Mouse (Mus musculus) stomach, postnatal 0 days (tissue): ENCODE measurements at regions not wholly inside any gene's neighbourhood (a gene's known extent, or its start where the extent isn't known, plus 50 kb on each side); places are given as distances from the start of the nearest gene placed in this dataset.

Experiments used
- ATAC-seq: fragments of 200-750 bp; cut with Nextera tagmentation; 2 replicates; pipeline ENCODE4 v1.8.0; 2017; ENCODE audit not compliant: low FRiP score, low TSS enrichment
- DNase-seq: peaks from one replicate; pipeline ENCODE4 v3.0.0-alpha.2; 2016; ENCODE audit warnings: low spot score
- H3K27ac ChIP-seq: fragments of 300-500 bp; sonication (generic); replicated peaks from 2 replicates; pipeline ENCODE4 v1.5.1; 2014; ENCODE audit warnings: mild to moderate bottlenecking, control low read depth
- H3K27me3 ChIP-seq: fragments of 300-500 bp; sonication (generic); 2 replicates; pipeline ENCODE4 v1.6.1; 2014; ENCODE audit warnings: low read length; ENCODE audit not compliant: control insufficient read depth, insufficient read depth
- H3K36me3 ChIP-seq: fragments of 300-500 bp; sonication (generic); 2 replicates; pipeline ENCODE4 v1.6.1; 2014; ENCODE audit warnings: low read length, mixed read lengths; ENCODE audit not compliant: control insufficient read depth, insufficient read depth
- H3K4me1 ChIP-seq: fragments of 300-500 bp; sonication (generic); replicated peaks from 2 replicates; pipeline ENCODE4 v1.6.1; 2014; ENCODE audit warnings: antibody characterized with exemption; ENCODE audit not compliant: control insufficient read depth, insufficient read depth
- H3K4me2 ChIP-seq: fragments of 300-500 bp; sonication (generic); replicated peaks from 2 replicates; pipeline ENCODE4 v1.6.1; 2014; ENCODE audit warnings: low read depth, mild to moderate bottlenecking, control low read depth, moderate library complexity
- H3K4me3 ChIP-seq: fragments of 300-500 bp; sonication (generic); 2 replicates; pipeline ENCODE4 v1.5.1; 2014; ENCODE audit warnings: low read depth, low read length, control low read depth
- H3K9ac ChIP-seq: fragments of 300-500 bp; sonication (generic); 2 replicates; pipeline ENCODE4 v1.6.1; 2014; ENCODE audit warnings: mild to moderate bottlenecking, low read length, control low read depth, mixed read lengths
- H3K9me3 ChIP-seq: fragments of 300-500 bp; sonication (generic); 2 replicates; pipeline ENCODE4 v1.6.1; 2016; ENCODE audit warnings: low read length; ENCODE audit not compliant: control insufficient read depth
- CTCF ChIP-seq: IDR thresholded peaks from 2 replicates; pipeline ENCODE4 v1.5.1; 2016; ENCODE audit warnings: antibody characterized with exemption, low read depth, mild to moderate bottlenecking, moderate library complexity
- EP300 ChIP-seq: optimal IDR thresholded peaks from 2 replicates; pipeline ENCODE3; 2016; ENCODE audit warnings: antibody characterized with exemption
- WGBS: fragments of 180-500 bp; shearing (Covaris S2); extraction: QIAGEN DNeasy Blood & Tissue Kit; methylation state at CpG from one replicate; pipeline ENCODE4 v1.1.7; 2014; 5-methylcytosine and 5-hydroxymethylcytosine counted together

GRCm38 (mm10) chr3:68764336-68764735, 73.9 kb downstream of the Il12a start:
- Histone ChIP-seq H3K9ac (no peak overlapping the region), H3K27ac (no peak overlapping the region), H3K36me3 (no peaks in the 10 kb centered on the region), H3K4me1 (peaks cover 5% of the 10 kb centered on the region; the same call in 1 of the 2 replicates), H3K4me3 (no peak overlapping the region), H3K4me2 (no peak overlapping the region), H3K27me3 (no peaks in the 10 kb centered on the region), H3K9me3 (no peaks in the 10 kb centered on the region)
- 89% methylated on average over 4 of the region's 4 CpGs for WGBS
- no peak for TF ChIP-seq EP300
- no peak for TF ChIP-seq CTCF
- ATAC-seq: no peak
- DNase-seq: no peak

DNA sequence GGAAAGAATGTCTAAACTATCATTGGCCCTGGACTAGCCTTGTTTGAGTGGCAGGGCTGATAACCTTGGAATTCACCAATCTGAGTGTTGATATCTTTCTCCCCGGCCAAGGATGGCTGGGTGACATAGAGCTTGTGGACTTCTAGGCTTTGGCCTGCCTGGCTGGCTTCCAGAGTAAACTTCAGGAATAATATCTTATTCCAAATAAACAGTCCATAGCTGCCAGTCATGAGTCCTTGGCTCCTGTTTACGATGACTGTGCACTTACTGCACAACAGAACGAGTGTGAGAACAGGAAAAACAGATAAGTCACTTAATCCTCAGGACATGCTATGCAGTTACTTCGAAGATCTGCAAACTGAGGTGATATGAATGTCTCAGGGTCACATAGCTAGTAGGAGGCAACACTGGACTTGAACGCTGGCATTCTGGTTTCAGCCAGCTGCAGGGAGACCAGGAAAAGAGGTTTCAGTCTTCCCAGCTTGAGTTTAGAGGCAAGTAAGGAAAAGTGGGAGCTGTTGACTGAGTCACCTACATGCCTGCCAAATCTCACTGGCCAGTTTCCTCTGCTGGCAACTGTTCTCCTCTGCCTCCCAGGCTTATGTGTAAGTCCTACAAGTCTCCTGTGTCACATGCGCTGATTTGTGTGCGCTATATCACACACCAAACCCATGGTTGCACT, 74.6 kb downstream of the Il12a start:
- TF ChIP-seq CTCF: no peak
- TF ChIP-seq EP300: no peak
- peaks cover 5% of the 10 kb centered on the region; the same call in 1 of the 2 replicates for H3K4me1 ChIP-seq
- H3K27me3 ChIP-seq: no peaks in the 10 kb centered on the region
- no peak overlapping the region for H3K4me2 ChIP-seq
- no peak overlapping the region for H3K9ac ChIP-seq
- H3K9me3 ChIP-seq: no peaks in the 10 kb centered on the region
- DNase-seq: peak; percentile 61
- H3K4me3 ChIP-seq: no peak overlapping the region
- peak; percentile 85 for ATAC-seq
- H3K27ac ChIP-seq: no peak overlapping the region
- WGBS: 46% methylated on average over 7 of the region's 7 CpGs
- no peaks in the 10 kb centered on the region for H3K36me3 ChIP-seq

DNA sequence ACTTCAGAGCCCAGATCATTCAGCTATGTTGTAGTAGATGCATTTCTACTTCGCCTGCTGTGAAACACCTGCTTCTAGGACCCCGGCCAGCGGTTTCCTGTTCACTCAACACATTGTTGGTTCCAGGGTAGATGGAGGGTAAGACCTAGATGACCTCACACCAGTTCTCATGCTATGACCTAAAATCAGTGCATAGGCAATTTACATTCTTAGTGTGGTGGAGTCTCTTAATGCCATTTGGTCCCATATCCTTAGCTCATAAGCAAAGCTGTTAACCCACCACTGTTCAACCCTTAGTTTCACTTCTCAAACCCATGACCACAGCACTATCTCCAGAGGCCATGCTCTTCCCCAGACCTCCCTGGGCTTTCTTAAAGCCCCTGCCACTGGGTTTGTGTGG, 81.1 kb downstream of the Il12a start:
- H3K4me1 ChIP-seq: no peaks in the 10 kb centered on the region
- ATAC-seq: no peak
- no peak overlapping the region for H3K9ac ChIP-seq
- TF ChIP-seq EP300 (no peak), CTCF (no peak)
- no peak overlapping the region for H3K4me3 ChIP-seq
- H3K9me3 ChIP-seq: no peaks in the 10 kb centered on the region
- no peak for DNase-seq
- WGBS: 92% methylated on average over 3 of the region's 3 CpGs
- no peak overlapping the region for H3K4me2 ChIP-seq
- H3K27me3 ChIP-seq: no peaks in the 10 kb centered on the region
- no peak overlapping the region for H3K27ac ChIP-seq
- no peaks in the 10 kb centered on the region for H3K36me3 ChIP-seq

- Histone ChIP-seq H3K4me3 (no peak overlapping the region), H3K27me3 (no peaks in the 10 kb centered on the region), H3K9me3 (no peaks in the 10 kb centered on the region), H3K36me3 (no peaks in the 10 kb centered on the region), H3K9ac (no peak overlapping the region), H3K4me1 (no peaks in the 10 kb centered on the region), H3K27ac (no peak overlapping the region), H3K4me2 (no peak overlapping the region)
- DNase-seq (no peak), ATAC-seq (no peak)
- 66% methylated on average over 2 of the region's 2 CpGs for WGBS
- no peak for TF ChIP-seq CTCF
- no peak for TF ChIP-seq EP300
Measured at GRCm38 (mm10) chr3:68777801-68778200, 87.4 kb downstream of the Il12a start.

GRCm38 (mm10) chr3:68778354-68779040, 88.1 kb downstream of the Il12a start:
- H3K4me1 ChIP-seq: no peaks in the 10 kb centered on the region
- H3K9ac ChIP-seq: no peak overlapping the region
- ATAC-seq: no peak
- no peak overlapping the region for H3K27ac ChIP-seq
- no peak overlapping the region for H3K4me2 ChIP-seq
- DNase-seq: no peak
- 80% methylated on average over 16 of the region's 16 CpGs for WGBS
- H3K9me3 ChIP-seq: no peaks in the 10 kb centered on the region
- no peaks in the 10 kb centered on the region for H3K27me3 ChIP-seq
- H3K36me3 ChIP-seq: no peaks in the 10 kb centered on the region
- TF ChIP-seq CTCF: no peak
- no peak for TF ChIP-seq EP300
- H3K4me3 ChIP-seq: no peak overlapping the region

GRCm38 (mm10) chr3:68780843-68781242, 88.5 kb upstream of the 1110032F04Rik start:
- 52% methylated on average over 7 of the region's 7 CpGs for WGBS
- H3K9me3 ChIP-seq: no peaks in the 10 kb centered on the region
- ATAC-seq: no peak

More at GRCm38 (mm10) chr3:68780843-68781242, 88.5 kb upstream of the 1110032F04Rik start:
- Histone ChIP-seq H3K9ac (no peak overlapping the region), H3K27me3 (no peaks in the 10 kb centered on the region), H3K4me1 (no peaks in the 10 kb centered on the region), H3K27ac (no peak overlapping the region), H3K36me3 (no peaks in the 10 kb centered on the region), H3K4me3 (no peak overlapping the region), H3K4me2 (no peak overlapping the region)
- DNase-seq: no peak
- no peak for TF ChIP-seq EP300
- no peak for TF ChIP-seq CTCF
